Mouse (Mus musculus) midbrain, embryonic 15.5 days (tissue): ENCODE data around the gene Nsrp1. TPM values are rescaled to one million over a fixed set of nuclear protein-coding genes. Genes with fewer than 3 reads are reported as not detected.

Experiments used
- ATAC-seq: fragments of 200-750 bp; cut with Nextera tagmentation; replicated peaks from 2 replicates; pipeline ENCODE4 v1.8.0; 2017; ENCODE audit warnings: moderate TSS enrichment
- H3K27ac ChIP-seq: fragments of 300-500 bp; sonication (generic); 2 replicates; pipeline ENCODE4 v1.5.1; 2015; ENCODE audit warnings: mild to moderate bottlenecking, inconsistent platforms
- H3K27me3 ChIP-seq: fragments of 300-500 bp; sonication (generic); replicated peaks from 2 replicates; pipeline ENCODE4 v1.6.1; 2015; ENCODE audit warnings: inconsistent platforms
- H3K36me3 ChIP-seq: fragments of 300-500 bp; sonication (generic); replicated peaks from 2 replicates; pipeline ENCODE4 v1.6.1; 2015; ENCODE audit warnings: inconsistent platforms
- H3K4me1 ChIP-seq: fragments of 300-500 bp; sonication (generic); 2 replicates; pipeline ENCODE4 v1.6.1; 2015; ENCODE audit warnings: inconsistent platforms
- H3K4me2 ChIP-seq: fragments of 300-500 bp; sonication (generic); 2 replicates; pipeline ENCODE4 v1.6.1; 2015; ENCODE audit warnings: inconsistent platforms, mild to moderate bottlenecking, moderate library complexity
- H3K4me3 ChIP-seq: fragments of 300-500 bp; sonication (generic); 2 replicates; pipeline ENCODE4 v1.5.1; 2015; ENCODE audit warnings: mild to moderate bottlenecking, inconsistent platforms
- H3K9ac ChIP-seq: fragments of 300-500 bp; sonication (generic); 2 replicates; pipeline ENCODE4 v1.6.1; 2015; ENCODE audit warnings: mild to moderate bottlenecking, inconsistent platforms
- H3K9me3 ChIP-seq: fragments of 300-500 bp; sonication (generic); 2 replicates; pipeline ENCODE4 v1.6.1; 2016; ENCODE audit warnings: inconsistent platforms
- WGBS: fragments of 180-500 bp; shearing (Covaris S2); methylation state at CpG from one replicate; pipeline ENCODE4 v1.1.7; 2015; ENCODE audit warnings: mixed read lengths; 5-methylcytosine and 5-hydroxymethylcytosine counted together
- polyA plus RNA-seq: library from polyadenylated mRNA; unstranded; fragments of >200 nt; fragmentation: Nextera tagmentation; extraction: Ambion mirVana; gene quantifications from 2 replicates; pipeline ENCODE4 v1.2.1, GENCODE M21; 2015

Nsrp1 gene
- polyA plus RNA-seq, 1 experiment from 2014 or later = 54.3 TPM

GRCm38 (mm10) chr11:77031151-77031934 is 46.9 kb downstream of the Nsrp1 start:
- Histone ChIP-seq H3K27me3 (no peaks in the 10 kb centered on the region), H3K36me3 (no peaks in the 10 kb centered on the region), H3K27ac (no peak overlapping the region), H3K4me1 (no peaks in the 10 kb centered on the region), H3K4me3 (no peak overlapping the region), H3K9me3 (no peaks in the 10 kb centered on the region), H3K4me2 (no peak overlapping the region), H3K9ac (no peak overlapping the region)
- no peak for ATAC-seq
- 79% methylated on average over 14 of the region's 14 CpGs for WGBS

- H3K9me3 ChIP-seq = no peaks in the 10 kb centered on the region
- H3K4me3 ChIP-seq = no peak overlapping the region
- no peaks in the 10 kb centered on the region for H3K27me3 ChIP-seq
- no peak overlapping the region for H3K27ac ChIP-seq
- H3K36me3 ChIP-seq = no peaks in the 10 kb centered on the region
- no peak overlapping the region for H3K4me2 ChIP-seq
- 94% methylated on average over 3 of the region's 3 CpGs for WGBS
- no peak for ATAC-seq
- no peaks in the 10 kb centered on the region for H3K4me1 ChIP-seq
- H3K9ac ChIP-seq = no peak overlapping the region
Measured at GRCm38 (mm10) chr11:77028157-77028556, 50.1 kb downstream of the Nsrp1 start.

GRCm38 (mm10) chr11:77026559-77026958 is 51.7 kb downstream of the Nsrp1 start:
- Histone ChIP-seq H3K4me1 (no peaks in the 10 kb centered on the region), H3K36me3 (no peaks in the 10 kb centered on the region), H3K4me2 (no peak overlapping the region), H3K27me3 (no peaks in the 10 kb centered on the region), H3K4me3 (no peak overlapping the region), H3K27ac (no peak overlapping the region), H3K9me3 (no peaks in the 10 kb centered on the region), H3K9ac (no peak overlapping the region)
- 78% methylated on average over 3 of the region's 3 CpGs for WGBS
- ATAC-seq = no peak

- Histone ChIP-seq H3K4me3 (no peak overlapping the region), H3K36me3 (no peaks in the 10 kb centered on the region), H3K9ac (no peak overlapping the region), H3K27me3 (no peaks in the 10 kb centered on the region), H3K4me1 (no peaks in the 10 kb centered on the region), H3K9me3 (no peaks in the 10 kb centered on the region), H3K27ac (no peak overlapping the region), H3K4me2 (no peak overlapping the region)
- ATAC-seq = no peak
- WGBS = 71% methylated on average over 9 of the region's 9 CpGs
Measured at GRCm38 (mm10) chr11:77021749-77022396, 56.4 kb downstream of the Nsrp1 start.

- Histone ChIP-seq H3K4me3 (no peak overlapping the region), H3K9ac (no peak overlapping the region), H3K27me3 (no peaks in the 10 kb centered on the region), H3K36me3 (no peaks in the 10 kb centered on the region), H3K27ac (no peak overlapping the region), H3K4me2 (no peak overlapping the region), H3K9me3 (no peaks in the 10 kb centered on the region), H3K4me1 (no peaks in the 10 kb centered on the region)
- WGBS = 88% methylated on average over 8 of the region's 8 CpGs
- ATAC-seq = no peak
Measured at GRCm38 (mm10) chr11:77019539-77019938, 58.7 kb downstream of the Nsrp1 start.

- no peak for ATAC-seq
- H3K36me3 ChIP-seq = no peaks in the 10 kb centered on the region
- no peaks in the 10 kb centered on the region for H3K9me3 ChIP-seq
- H3K27me3 ChIP-seq = no peaks in the 10 kb centered on the region
- H3K27ac ChIP-seq = no peak overlapping the region
- WGBS = 81% methylated on average over 11 of the region's 11 CpGs
- no peak overlapping the region for H3K4me2 ChIP-seq
- no peak overlapping the region for H3K4me3 ChIP-seq
- no peak overlapping the region for H3K9ac ChIP-seq
- H3K4me1 ChIP-seq = no peaks in the 10 kb centered on the region
Measured at GRCm38 (mm10) chr11:77018046-77018445, 60.2 kb downstream of the Nsrp1 start.

GRCm38 (mm10) chr11:77010762-77011475 is 67.3 kb downstream of the Nsrp1 start:
- Histone ChIP-seq H3K9me3 (no peaks in the 10 kb centered on the region), H3K9ac (no peak overlapping the region), H3K4me2 (no peak overlapping the region), H3K4me1 (no peaks in the 10 kb centered on the region), H3K4me3 (no peak overlapping the region), H3K36me3 (no peaks in the 10 kb centered on the region), H3K27ac (no peak overlapping the region), H3K27me3 (no peaks in the 10 kb centered on the region)
- 81% methylated on average over 10 of the region's 10 CpGs for WGBS
- no peak for ATAC-seq

- H3K36me3 ChIP-seq = no peaks in the 10 kb centered on the region
- no peak overlapping the region for H3K27ac ChIP-seq
- H3K4me2 ChIP-seq = no peak overlapping the region
- H3K27me3 ChIP-seq = no peaks in the 10 kb centered on the region
- no peak overlapping the region for H3K9ac ChIP-seq
- no peak for ATAC-seq
- H3K4me3 ChIP-seq = no peak overlapping the region
- 81% methylated on average over 16 of the region's 16 CpGs for WGBS
- H3K4me1 ChIP-seq = no peaks in the 10 kb centered on the region
- H3K9me3 ChIP-seq = no peaks in the 10 kb centered on the region
Measured at GRCm38 (mm10) chr11:77009069-77010025, 68.9 kb downstream of the Nsrp1 start.

- Histone ChIP-seq H3K4me2 (no peak overlapping the region), H3K4me1 (no peaks in the 10 kb centered on the region), H3K9me3 (no peaks in the 10 kb centered on the region), H3K27ac (no peak overlapping the region), H3K27me3 (peaks cover 1% of the 10 kb centered on the region), H3K4me3 (no peak overlapping the region), H3K36me3 (no peaks in the 10 kb centered on the region), H3K9ac (no peak overlapping the region)
- 55% methylated on average over 6 of the region's 6 CpGs for WGBS
- no peak for ATAC-seq
Measured at GRCm38 (mm10) chr11:77006616-77007015, 71.6 kb downstream of the Nsrp1 start.

- WGBS = 58% methylated on average over 4 of the region's 4 CpGs
- no peak for ATAC-seq
Measured at GRCm38 (mm10) chr11:77005881-77006280, 72.4 kb downstream of the Nsrp1 start.

GRCm38 (mm10) chr11:77002361-77002760 is 75.9 kb downstream of the Nsrp1 start:
- Histone ChIP-seq H3K9ac (no peak overlapping the region), H3K27ac (no peak overlapping the region), H3K4me2 (no peak overlapping the region), H3K4me3 (no peak overlapping the region), H3K27me3 (peaks cover 37% of the 10 kb centered on the region), H3K36me3 (no peaks in the 10 kb centered on the region), H3K4me1 (peaks cover 14% of the 10 kb centered on the region), H3K9me3 (no peaks in the 10 kb centered on the region)
- 92% methylated on average over 1 of the region's 1 CpGs for WGBS
- no peak for ATAC-seq

More at GRCm38 (mm10) chr11:77005881-77006280, 72.4 kb downstream of the Nsrp1 start:
- H3K4me2 ChIP-seq = no peak overlapping the region
- peaks cover 8% of the 10 kb centered on the region for H3K27me3 ChIP-seq
- no peaks in the 10 kb centered on the region for H3K36me3 ChIP-seq
- no peak overlapping the region for H3K27ac ChIP-seq
- H3K9ac ChIP-seq = no peak overlapping the region
- no peak overlapping the region for H3K4me3 ChIP-seq
- H3K9me3 ChIP-seq = no peaks in the 10 kb centered on the region
- no peaks in the 10 kb centered on the region for H3K4me1 ChIP-seq

- no peak overlapping the region for H3K4me2 ChIP-seq
- no peak for ATAC-seq
- no peak overlapping the region for H3K9ac ChIP-seq
- peaks cover 14% of the 10 kb centered on the region for H3K4me1 ChIP-seq
- no peaks in the 10 kb centered on the region for H3K36me3 ChIP-seq
- H3K9me3 ChIP-seq = no peaks in the 10 kb centered on the region
- no peak overlapping the region for H3K27ac ChIP-seq
- H3K27me3 ChIP-seq = peaks cover 53% of the 10 kb centered on the region
- 64% methylated on average over 5 of the region's 5 CpGs for WGBS
- H3K4me3 ChIP-seq = no peak overlapping the region
Measured at GRCm38 (mm10) chr11:77000741-77001140, 77.5 kb downstream of the Nsrp1 start.
